Mouse (Mus musculus) thymus, postnatal 0 days (tissue): Measurements from ENCODE around the gene Adamts16. TPM values are rescaled to one million over a fixed set of nuclear protein-coding genes. Genes with fewer than 3 reads are reported as not detected.

ENCODE experiments used
- DNase-seq: peaks from one replicate; pipeline ENCODE4 v3.0.0-alpha.2; 2015; ENCODE audit warnings: low spot score
- polyA plus RNA-seq: library from polyadenylated mRNA; unstranded; fragments of >200 nt; fragmentation: Nextera tagmentation; extraction: Ambion mirVana; gene quantifications from 2 replicates; pipeline ENCODE4 v1.2.1, GENCODE M21; 2015

The Adamts16 gene
- polyA plus RNA-seq, 1 experiment from 2014 or later: 0.18 TPM

DNA sequence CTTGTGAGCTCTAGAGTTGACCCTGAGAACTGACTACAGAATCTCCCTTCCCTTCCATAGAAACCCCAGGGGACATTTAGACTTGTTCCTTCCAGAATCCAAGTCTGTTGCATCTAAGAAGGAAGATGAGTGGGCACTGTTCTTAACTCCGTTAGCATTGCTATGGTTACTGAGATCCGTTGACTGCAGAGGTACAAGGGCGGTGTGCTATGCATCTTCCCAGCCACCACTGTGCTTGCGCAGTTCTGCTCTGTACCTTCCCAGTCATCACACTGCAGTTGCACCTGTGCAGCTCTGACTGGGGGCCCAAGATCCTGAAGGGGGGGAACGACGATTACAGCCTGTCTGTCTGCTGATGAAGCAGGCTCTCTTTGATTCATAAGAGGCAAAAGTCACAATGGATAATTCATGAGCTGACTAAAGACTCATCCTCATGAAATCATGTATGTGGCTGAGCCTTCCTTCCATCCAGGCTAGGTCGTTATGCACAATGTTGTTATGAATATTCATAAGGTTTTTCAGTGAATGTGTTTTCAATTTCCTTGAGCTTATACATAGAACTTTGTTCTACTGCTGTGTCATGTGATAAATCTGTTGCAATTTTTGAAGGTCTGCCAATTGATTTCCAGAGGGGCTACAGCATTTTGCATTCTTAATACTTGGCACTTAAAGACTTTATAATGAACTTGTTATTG, 127.4 kb downstream of the Adamts16 start:
- no peak for DNase-seq

- no peak for DNase-seq
These were observed 128.3 kb downstream of the Adamts16 start for GRCm38 (mm10) chr13:70713331-70713730.

GRCm38 (mm10) chr13:70707158-70707854, 134.3 kb downstream of the Adamts16 start:
- no peak for DNase-seq

GRCm38 (mm10) chr13:70702904-70703303, 138.7 kb downstream of the Adamts16 start:
- no peak for DNase-seq

- DNase-seq: no peak
These were observed 142.7 kb downstream of the Adamts16 start for GRCm38 (mm10) chr13:70698812-70699387.

- DNase-seq: no peak
These were observed 152.1 kb downstream of the Adamts16 start for GRCm38 (mm10) chr13:70689452-70689960.

DNA sequence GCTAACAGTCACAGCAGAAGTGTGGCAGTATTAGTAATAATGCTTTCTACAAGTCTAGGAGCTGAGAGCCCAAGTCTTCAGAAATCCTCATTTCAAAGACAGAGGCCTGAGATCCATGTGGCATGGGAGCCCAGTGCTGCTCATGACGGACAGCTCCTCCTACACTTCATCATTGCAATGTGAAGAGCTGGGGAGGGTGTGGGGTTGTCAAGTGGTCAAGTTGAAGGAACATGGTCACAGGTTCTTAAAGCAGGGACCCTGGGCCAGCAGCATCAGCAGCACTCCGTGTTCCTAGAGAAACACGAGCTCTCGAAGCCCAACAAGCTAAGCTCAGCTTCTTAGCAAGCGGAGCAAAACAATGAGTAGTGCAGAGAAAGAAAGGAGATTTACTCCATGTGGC, 155.8 kb downstream of the Adamts16 start:
- no peak for DNase-seq

- no peak for DNase-seq
These were observed 156.5 kb downstream of the Adamts16 start for GRCm38 (mm10) chr13:70684976-70685609.

GRCm38 (mm10) chr13:70681411-70682183, 160.0 kb downstream of the Adamts16 start:
- DNase-seq: no peak

DNA sequence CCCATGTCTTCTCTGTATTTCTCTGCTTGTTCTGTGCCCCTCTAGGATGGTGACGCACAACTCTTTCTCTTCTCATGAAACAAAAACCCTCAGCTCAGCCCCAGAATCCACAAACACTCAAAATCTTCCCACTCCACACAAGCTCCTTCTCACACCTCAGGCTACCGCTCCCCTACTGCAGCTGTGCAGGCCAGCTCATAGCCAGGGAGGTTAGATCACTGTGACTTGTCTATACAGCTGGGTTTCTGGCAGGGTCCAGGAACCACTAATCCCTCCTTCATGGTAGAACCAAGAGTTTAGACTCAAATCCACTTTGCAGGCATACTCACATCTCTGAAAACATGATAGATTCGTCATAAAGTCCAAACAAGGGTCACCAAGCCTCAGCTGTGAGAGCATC, 161.3 kb downstream of the Adamts16 start:
- DNase-seq: no peak

Other genes with a start within 250 kb of the Adamts16 start
- gene Ice1, start 204.2 kb downstream of the Adamts16 start, polyA plus RNA-seq: 12.9 and 16.2 TPM in 2 replicates